Mouse (Mus musculus) T-helper 17 cell (primary cell): ENCODE data around the gene 2410137M14Rik.
"Not testable (repeated sequence)": the region's sequence is repeated elsewhere in the genome, so short reads cannot be mapped to it uniquely, and the experiment has no call there.

Source experiments
- in situ Hi-C, 2 experiments: fragments of 300-600 bp; cut with MboI, MseI; formaldehyde crosslinking; loops; 1 replicate in 1 of 2; 2 replicates in 1 of 2; pipeline ENCODE4 v1.15.1; 2025; ENCODE audit warnings: high pct_unique_total_duplicates in 2 of 2

Gene 2410137M14Rik

GRCm38 (mm10) chr17:36981221-36981813 lies at the start of gene 2410137M14Rik:
TSS of gene 2410137M14Rik (minus strand) at chr17:36981237.
- in situ Hi-C loops: no loop called here

- in situ Hi-C loops: loop anchor here in 1 of 2 experiments (5.0 kb wide), 1 partner anchor 77 kb away; the partner anchor contains the start of gene Ppp1r11
Measured at GRCm38 (mm10) chr17:37029162-37029561, 48.1 kb upstream of the 2410137M14Rik start.

- in situ Hi-C loops: loop anchor here in 1 of 2 experiments (5.0 kb wide), 1 partner anchor 76 kb away; the partner anchor contains the start of gene Ppp1r11
Measured at GRCm38 (mm10) chr17:37028683-37029120, 47.7 kb upstream of the 2410137M14Rik start.

- in situ Hi-C loops: loop anchor here in 1 of 2 experiments (5.0 kb wide), 1 partner anchor 76 kb away; the partner anchor contains the start of gene Ppp1r11
Measured at GRCm38 (mm10) chr17:37028212-37028611, 47.2 kb upstream of the 2410137M14Rik start.

- in situ Hi-C loops: loop anchor here in 1 of 2 experiments (5.0 kb wide), 1 partner anchor 75 kb away; the partner anchor contains the start of gene Ppp1r11
Measured at GRCm38 (mm10) chr17:37027486-37027885, 46.4 kb upstream of the 2410137M14Rik start.

GRCm38 (mm10) chr17:37026425-37026824 lies 45.4 kb upstream of the 2410137M14Rik start:
- in situ Hi-C loops: loop anchor here in 1 of 2 experiments (5.0 kb wide), 1 partner anchor 74 kb away; the partner anchor contains the start of gene Ppp1r11

GRCm38 (mm10) chr17:37022628-37023576 lies 41.9 kb upstream of the 2410137M14Rik start, which contains the start of gene Mog:
TSS of gene Mog (minus strand) at chr17:37023398.
- in situ Hi-C loops: no loop called here

- in situ Hi-C loops: not testable (repeated sequence)
Measured at GRCm38 (mm10) chr17:37019242-37019641, 38.2 kb upstream of the 2410137M14Rik start.

GRCm38 (mm10) chr17:37018328-37018727 lies 37.3 kb upstream of the 2410137M14Rik start:
- in situ Hi-C loops: no loop called here

GRCm38 (mm10) chr17:37016333-37016732 lies 35.3 kb upstream of the 2410137M14Rik start:
- in situ Hi-C loops: no loop called here

- in situ Hi-C loops: no loop called here
Measured at GRCm38 (mm10) chr17:37012141-37012540, 31.1 kb upstream of the 2410137M14Rik start.

- in situ Hi-C loops: no loop called here
Measured at GRCm38 (mm10) chr17:37011719-37012118, 30.7 kb upstream of the 2410137M14Rik start.

- in situ Hi-C loops: no loop called here
Measured at GRCm38 (mm10) chr17:37009460-37010042, 28.5 kb upstream of the 2410137M14Rik start.

- in situ Hi-C loops: no loop called here
Measured at GRCm38 (mm10) chr17:37008161-37008560, 27.1 kb upstream of the 2410137M14Rik start.

- in situ Hi-C loops: no loop called here
Measured at GRCm38 (mm10) chr17:37003366-37003765, 22.3 kb upstream of the 2410137M14Rik start.

- in situ Hi-C loops: no loop called here
Measured at GRCm38 (mm10) chr17:37002364-37003330, 21.6 kb upstream of the 2410137M14Rik start.

- in situ Hi-C loops: no loop called here
Measured at GRCm38 (mm10) chr17:37000863-37001262, 19.8 kb upstream of the 2410137M14Rik start, which contains the start of gene Zfp57. TSS of gene Zfp57 (plus strand) at chr17:37001163.

GRCm38 (mm10) chr17:36998477-36998876 lies 17.4 kb upstream of the 2410137M14Rik start:
- in situ Hi-C loops: no loop called here

GRCm38 (mm10) chr17:36997033-36997735 lies 16.1 kb upstream of the 2410137M14Rik start:
- in situ Hi-C loops: no loop called here

GRCm38 (mm10) chr17:36995448-36995847 lies 14.4 kb upstream of the 2410137M14Rik start:
- in situ Hi-C loops: no loop called here
